Mouse (Mus musculus) bone marrow macrophage, adult 2 months (primary cell): ENCODE measurements around the gene Ano9. TPM values are rescaled to one million over a fixed set of nuclear protein-coding genes. Genes with fewer than 3 reads are reported as not detected.
A peak's percentile ranks its signal among the peaks of the same experiment; 100 is the strongest.

ENCODE experiments used
- H3K27ac ChIP-seq: 2 replicates; pipeline ENCODE4 v1.5.1; 2012; ENCODE audit warnings: low read depth, low read length; ENCODE audit not compliant: insufficient read depth
- H3K4me1 ChIP-seq: 2 replicates; pipeline ENCODE4 v1.6.1; 2012; ENCODE audit warnings: low read length; ENCODE audit not compliant: control insufficient read depth, insufficient read depth
- H3K4me3 ChIP-seq: 2 replicates; pipeline ENCODE4 v1.5.1; 2012; ENCODE audit warnings: mild to moderate bottlenecking, low read length, moderate library complexity; ENCODE audit not compliant: insufficient read depth
- CTCF ChIP-seq: IDR thresholded peaks from 2 replicates; pipeline ENCODE4 v1.5.1; 2012; ENCODE audit warnings: low read depth, mild to moderate bottlenecking, low read length, moderate library complexity
- POLR2A ChIP-seq: IDR thresholded peaks from 2 replicates; pipeline ENCODE4 v1.6.1; 2012; ENCODE audit warnings: mild to moderate bottlenecking, low read depth, low read length, borderline replicate concordance
- polyA plus RNA-seq: library from polyadenylated mRNA; stranded (reverse); fragments of >200 nt; gene quantifications from 2 replicates; pipeline ENCODE4 v1.2.4, GENCODE M21; 2012; ENCODE audit not compliant: missing spikeins, insufficient read depth, insufficient read length

Ano9 gene
- polyA plus RNA-seq, 1 experiment: not detected

DNA sequence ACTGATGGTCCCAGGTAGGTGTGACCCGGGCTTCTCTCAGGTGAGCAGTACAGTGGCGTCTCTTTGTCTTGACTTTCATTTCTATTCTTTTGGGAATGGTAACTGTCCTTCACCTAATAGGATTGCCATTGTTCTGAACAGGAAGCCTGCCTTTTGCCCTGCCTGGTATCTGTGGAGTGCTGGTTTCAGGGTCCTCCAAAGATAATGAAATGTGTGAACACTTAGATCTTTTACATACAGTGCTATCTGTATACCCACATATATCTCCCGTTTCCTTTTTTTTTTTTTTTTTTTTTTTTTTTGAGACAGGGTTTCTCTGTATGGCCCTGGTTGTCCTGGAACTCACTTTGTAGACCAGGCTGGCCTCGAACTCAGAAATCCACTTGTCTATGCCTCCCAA lies 23.7 kb upstream of the Ano9 start:
- TF ChIP-seq POLR2A (no peak), CTCF (no peak)
- no peaks in the 10 kb centered on the region for H3K4me1 ChIP-seq
- no peak overlapping the region for H3K27ac ChIP-seq
- no peak overlapping the region for H3K4me3 ChIP-seq

DNA sequence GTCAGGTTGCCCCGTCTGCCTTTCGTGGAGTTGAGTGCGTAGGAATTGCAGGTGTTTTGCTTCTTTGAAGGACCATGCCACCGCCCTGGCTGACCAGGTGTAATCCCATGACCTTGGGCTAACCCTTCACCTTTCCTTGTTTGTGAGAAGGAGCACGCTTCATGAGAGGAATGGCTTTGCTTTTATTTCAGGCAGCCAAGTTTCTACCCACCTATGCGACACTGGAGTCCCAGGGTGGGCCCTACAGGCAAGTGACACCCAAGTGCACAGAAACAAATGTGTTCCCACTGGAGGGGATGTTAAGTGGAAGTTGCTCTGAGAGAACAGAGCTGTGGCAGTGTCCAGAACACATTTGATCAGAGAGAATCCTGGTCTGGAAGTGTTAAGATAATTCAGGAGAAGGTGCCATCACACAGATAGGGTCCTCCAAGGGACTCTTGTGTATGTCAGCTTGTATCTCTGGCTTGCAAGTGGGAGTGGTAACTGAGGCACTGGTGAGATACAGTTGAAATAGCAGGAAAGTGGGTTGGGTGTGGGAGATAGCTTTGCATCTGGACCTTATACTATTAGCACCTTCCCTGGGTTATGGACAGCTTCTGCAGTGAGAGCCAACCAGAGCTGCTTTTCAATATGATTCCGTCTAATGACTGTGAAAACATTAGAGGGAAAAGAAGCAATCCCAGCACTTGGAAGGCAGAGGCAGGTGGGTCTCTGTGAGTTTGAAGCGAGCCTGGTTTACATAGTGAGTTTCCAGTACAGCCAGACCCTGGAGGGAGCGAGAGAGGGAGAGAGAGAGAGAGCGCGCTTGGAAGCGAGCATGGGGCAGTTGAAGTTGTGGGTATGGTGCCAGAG lies 14.5 kb upstream of the Ano9 start:
- TF ChIP-seq CTCF: no peak
- TF ChIP-seq POLR2A: no peak
- peaks cover 33% of the 10 kb centered on the region for H3K4me1 ChIP-seq
- no peak overlapping the region for H3K27ac ChIP-seq
- H3K4me3 ChIP-seq: peak overlapping the region; percentile 83

DNA sequence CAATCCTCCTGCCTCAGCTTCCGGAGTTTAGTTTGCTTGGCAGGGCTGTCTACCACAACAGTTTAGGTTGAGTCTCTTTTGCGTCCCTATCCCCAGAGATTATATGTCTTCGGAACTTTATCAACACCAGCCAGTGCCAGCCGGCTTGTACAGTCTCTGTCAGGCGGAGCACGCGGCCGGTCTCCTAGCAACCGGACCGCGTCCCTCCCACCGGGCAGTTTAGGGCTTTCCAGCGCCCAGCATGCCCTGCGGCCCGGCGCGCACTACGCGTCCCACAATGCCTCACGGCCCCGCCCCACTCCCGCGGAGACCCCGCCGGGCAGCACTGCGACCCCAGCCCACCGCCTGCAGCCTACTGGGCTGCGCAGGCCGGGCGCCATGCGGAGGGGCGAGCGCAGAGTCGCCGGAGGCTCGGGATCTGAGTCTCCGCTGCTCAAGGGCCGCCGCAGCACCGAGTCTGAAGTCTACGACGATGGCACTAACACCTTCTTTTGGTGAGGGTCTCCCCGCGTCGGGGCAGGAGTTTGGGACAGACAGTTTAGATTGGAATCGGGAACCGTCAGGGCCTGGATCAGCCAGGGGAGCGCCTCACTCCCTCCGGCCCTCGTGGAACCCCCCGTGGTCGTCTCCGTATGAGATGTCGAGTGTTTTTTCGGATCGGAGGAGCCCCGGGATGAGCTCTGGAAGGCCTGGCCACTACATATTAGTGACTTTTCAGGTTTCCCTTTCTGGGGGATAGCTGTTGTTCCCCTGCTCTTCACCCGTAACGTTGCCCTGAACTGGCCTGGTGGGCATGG lies 13.6 kb upstream of the Ano9 start:
- TF ChIP-seq POLR2A: no peak
- TF ChIP-seq CTCF: no peak
- Histone ChIP-seq H3K4me1 (peaks cover 33% of the 10 kb centered on the region), H3K4me3 (peak overlapping the region; percentile 83), H3K27ac (no peak overlapping the region)

DNA sequence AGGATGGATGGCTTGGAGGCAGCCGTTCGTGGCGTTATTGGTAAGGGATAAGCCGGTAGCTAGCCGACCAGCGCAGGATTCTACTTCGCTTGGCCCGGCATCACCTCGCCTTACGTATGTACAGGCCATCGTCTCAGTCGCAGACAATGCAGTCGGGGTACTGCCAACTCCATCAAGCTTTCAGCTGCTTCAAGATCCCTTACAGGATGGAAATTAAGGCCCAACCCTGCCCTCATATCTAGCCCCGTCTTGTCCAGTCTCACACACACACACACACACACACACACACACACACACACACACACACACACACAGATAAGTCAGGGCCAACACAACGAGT lies 5.9 kb upstream of the Ano9 start:
- Histone ChIP-seq H3K4me1 (peaks cover 19% of the 10 kb centered on the region), H3K4me3 (peak overlapping the region; percentile 72), H3K27ac (peak overlapping the region; percentile 64)
- TF ChIP-seq POLR2A (0 out of 2 replicates have a peak, but pooled peaks have one; percentile 3), CTCF (no peak)

DNA sequence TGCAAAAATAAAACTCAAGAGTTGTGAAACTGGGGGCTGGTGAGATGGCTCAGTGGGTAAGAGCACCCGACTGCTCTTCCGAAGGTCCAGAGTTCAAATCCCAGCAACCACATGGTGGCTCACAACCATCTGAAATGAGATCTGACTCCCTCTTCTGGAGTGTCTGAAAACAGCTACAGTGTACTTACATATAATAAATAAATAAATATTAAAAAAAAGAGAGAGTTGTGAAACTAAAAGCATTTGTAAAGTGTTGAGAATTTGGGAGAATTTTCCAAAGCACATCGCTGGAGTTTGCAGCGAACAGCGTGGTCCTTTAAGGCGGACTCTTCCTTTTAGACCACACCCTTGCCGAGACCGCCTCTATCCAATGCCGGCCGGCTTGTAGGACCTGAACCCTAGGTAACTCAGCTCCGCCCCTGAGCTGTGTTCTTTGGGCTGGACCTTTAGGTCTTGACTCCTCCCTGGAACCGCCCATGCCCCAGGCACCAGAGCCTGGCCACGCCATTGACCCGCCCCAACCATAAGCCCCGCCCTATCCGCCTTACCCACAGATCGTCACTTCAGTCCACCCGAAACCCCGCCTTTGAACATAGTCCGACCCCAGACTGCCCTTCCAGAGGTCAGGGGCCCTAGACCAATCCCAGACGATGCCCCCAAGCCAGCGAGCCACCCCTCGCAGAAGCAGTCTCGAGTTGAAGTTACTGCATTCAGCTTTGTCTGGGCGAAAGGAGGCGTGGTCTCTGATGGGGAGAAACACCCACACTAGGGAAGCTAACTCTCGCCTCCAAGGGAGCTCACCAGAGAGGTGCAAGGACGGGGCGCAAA lies 5.3 kb upstream of the Ano9 start:
- H3K27ac ChIP-seq: peak overlapping the region; percentile 64
- H3K4me1 ChIP-seq: peaks cover 19% of the 10 kb centered on the region
- TF ChIP-seq POLR2A (no peak), CTCF (no peak)
- H3K4me3 ChIP-seq: peak overlapping the region; percentile 72

DNA sequence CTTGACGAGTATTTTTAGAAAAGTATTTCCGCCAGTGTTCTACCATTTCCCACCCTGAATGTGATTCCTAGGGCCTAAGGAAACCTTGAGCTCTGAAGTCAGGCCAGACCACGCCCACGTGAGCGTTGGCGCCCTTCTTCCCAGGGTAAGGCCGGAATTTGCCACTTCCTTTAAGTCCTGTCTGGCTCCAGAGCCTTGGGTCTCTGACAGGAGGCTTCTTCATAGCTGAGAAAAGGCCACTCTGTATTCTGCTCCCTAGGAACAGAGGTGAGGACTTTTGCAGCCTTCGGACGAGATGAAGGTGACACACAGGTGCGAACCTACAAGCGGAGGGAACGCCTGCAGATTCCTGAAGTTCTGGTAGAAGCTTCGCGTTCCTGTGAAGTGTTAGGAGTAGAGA lies 4.6 kb upstream of the Ano9 start, which contains the start of gene Ptdss2:
TSS of gene Ptdss2 (plus strand) at position 138 of the 400 bp plus-strand sequence.
- Histone ChIP-seq H3K27ac (peak within 1 kb of the TSS; percentile 64), H3K4me1 (peaks cover 16% of the 10 kb centered on the region), H3K4me3 (peak within 1 kb of the TSS; percentile 72)
- no peak for TF ChIP-seq CTCF
- TF ChIP-seq POLR2A: no peak

DNA sequence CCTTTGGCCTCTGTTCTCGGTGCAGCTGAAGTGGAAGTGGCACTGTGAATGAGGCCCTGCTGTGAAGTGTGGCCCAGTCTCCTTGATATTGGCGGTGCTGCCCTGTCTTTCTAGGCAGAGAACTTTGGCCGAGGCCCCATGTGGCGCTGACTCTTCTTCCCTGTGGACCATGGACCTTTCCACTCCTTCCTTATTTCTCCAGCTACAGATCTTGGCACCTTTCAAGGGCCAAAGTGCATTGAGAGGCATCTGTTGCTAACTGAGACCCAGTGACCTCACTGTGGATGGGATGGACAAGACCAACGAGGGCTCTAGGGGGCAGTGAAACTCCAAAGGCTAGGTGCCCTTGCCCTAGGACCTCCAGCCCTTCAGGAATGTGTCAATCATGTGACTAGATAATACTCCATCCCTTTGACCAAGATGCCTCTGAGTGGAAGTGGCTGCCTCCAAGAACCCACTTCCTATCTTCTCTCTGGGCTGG lies 3.5 kb upstream of the Ano9 start:
- Histone ChIP-seq H3K27ac (no peak overlapping the region), H3K4me3 (no peak overlapping the region), H3K4me1 (peaks cover 16% of the 10 kb centered on the region)
- TF ChIP-seq POLR2A (no peak), CTCF (no peak)

DNA sequence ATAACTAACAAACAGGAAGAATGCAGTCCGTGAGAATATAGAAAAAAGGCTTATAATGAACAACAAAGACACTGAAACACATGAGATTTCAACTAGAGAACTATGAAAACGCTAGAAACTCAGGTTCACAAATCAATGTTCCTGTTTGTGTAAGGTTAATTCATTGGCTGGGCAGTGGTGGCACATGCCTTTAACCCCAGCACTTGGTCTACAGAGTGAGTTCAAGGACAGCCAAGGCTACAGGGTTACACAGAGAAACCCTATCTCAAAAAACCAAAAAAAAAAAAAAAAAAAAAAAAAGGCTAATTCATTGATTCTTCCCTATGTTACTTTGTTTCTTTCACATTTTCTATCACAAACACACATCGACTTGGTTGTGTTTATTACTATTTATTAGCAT lies 3.0 kb upstream of the Ano9 start:
- TF ChIP-seq CTCF (no peak), POLR2A (no peak)
- Histone ChIP-seq H3K4me1 (peaks cover 16% of the 10 kb centered on the region), H3K27ac (no peak overlapping the region), H3K4me3 (no peak overlapping the region)

DNA sequence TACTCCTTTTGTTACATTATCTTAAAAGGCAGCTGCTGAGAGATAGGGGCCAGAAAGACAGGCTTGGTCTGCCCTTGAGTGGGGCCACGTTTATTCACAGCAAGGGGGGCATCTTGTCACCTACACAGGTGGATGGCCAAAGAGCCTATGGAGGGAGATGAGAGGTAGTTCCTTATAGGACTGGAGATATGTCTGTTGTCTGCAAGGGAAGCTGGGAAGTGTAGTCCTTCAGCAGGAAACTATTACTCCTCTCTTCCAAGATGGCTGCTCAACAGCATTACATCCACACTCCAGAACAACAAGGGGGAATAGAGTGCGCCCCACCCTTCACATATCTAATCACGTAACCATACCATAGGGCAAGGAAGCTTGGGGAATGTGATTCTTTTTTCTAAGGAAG lies 1.9 kb upstream of the Ano9 start:
- Histone ChIP-seq H3K4me1 (peaks cover 16% of the 10 kb centered on the region), H3K27ac (no peak overlapping the region), H3K4me3 (no peak overlapping the region)
- TF ChIP-seq POLR2A (no peak), CTCF (no peak)
